Mouse (Mus musculus) ES-E14 (cell line): ENCODE measurements around the gene Pkd1.

Source experiments
- HCFC1 ChIP-seq: IDR thresholded peaks from 2 replicates; pipeline ENCODE4 v1.6.1; 2012; ENCODE audit warnings: low read length, inconsistent platforms, borderline replicate concordance; ENCODE audit not compliant: insufficient read depth
- MAFK ChIP-seq: IDR thresholded peaks from 2 replicates; pipeline ENCODE4 v1.6.1; 2014; ENCODE audit warnings: mild to moderate bottlenecking, low read depth, low read length, inconsistent platforms; ENCODE audit not compliant: insufficient read depth
- ZC3H11A ChIP-seq: IDR thresholded peaks from 2 replicates; pipeline ENCODE4 v1.6.1; 2012; ENCODE audit warnings: low read depth, mild to moderate bottlenecking, inconsistent platforms, low read length, borderline replicate concordance
- ZNF384 ChIP-seq: IDR thresholded peaks from 2 replicates; pipeline ENCODE4 v1.6.1; 2012; ENCODE audit warnings: low read depth, low read length, inconsistent platforms

DNA sequence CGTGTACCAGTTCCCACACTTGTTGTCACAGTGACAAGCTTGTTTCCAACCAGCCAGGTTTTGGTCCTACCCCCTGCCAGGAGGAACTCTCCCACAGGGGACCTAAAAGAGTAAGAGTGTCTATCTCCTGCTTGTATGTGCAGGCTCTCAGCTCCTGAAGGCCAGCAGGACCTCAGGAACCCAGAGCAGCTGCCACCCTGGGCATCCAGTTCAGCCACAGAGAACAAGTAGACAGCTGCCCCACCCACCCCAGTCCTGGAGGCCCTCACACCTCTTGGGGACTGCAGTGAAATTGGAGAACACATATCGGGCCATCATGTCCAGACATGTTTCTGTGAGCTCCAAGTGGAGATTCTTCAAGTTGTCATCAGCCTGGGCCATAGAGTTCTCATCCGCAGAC, 54.9 kb downstream of the Pkd1 start:
- no peak for TF ChIP-seq ZC3H11A
- TF ChIP-seq MAFK: no peak
- no peak for TF ChIP-seq HCFC1
- no peak for TF ChIP-seq ZNF384
